Mouse (Mus musculus): Measurements from ENCODE around the gene Ccr1l1. TPM values are rescaled to one million over a fixed set of nuclear protein-coding genes. Genes with fewer than 3 reads are reported as not detected.

Gene Ccr1l1
- polyA plus RNA-seq, 1 experiment = 0.06 TPM

GRCm38 (mm10) chr9:123935346-123935745 is 42.9 kb downstream of the Ccr1l1 start:
- no peak for DNase-seq
- Histone ChIP-seq H3K4me3 (ENCODE audit: insufficient read depth, low read depth, low read length) (no peak overlapping the region), H3K27ac (ENCODE audit: insufficient read depth, low read depth, low read length) (no peak overlapping the region), H3K4me1 (ENCODE audit: control insufficient read depth, insufficient read depth, low read length) (no peaks in the 10 kb centered on the region; the same call in 1 of the 2 replicates), H3K27me3 (replicated peaks; ENCODE audit: control insufficient read depth, insufficient read depth, low read length) (no peaks in the 10 kb centered on the region), H3K36me3 (ENCODE audit: control insufficient read depth, insufficient read depth, low read length) (no peaks in the 10 kb centered on the region)
- 94% methylated on average over 6 of the region's 6 CpGs for WGBS
- TF ChIP-seq POLR2A (IDR thresholded peaks at IDR 0.05; ENCODE audit: low read depth, low read length) = no peak
- no peak for TF ChIP-seq CTCF (conservative IDR thresholded peaks at IDR 0.05; ENCODE audit: insufficient read depth, insufficient read length, low read depth, low read length)

GRCm38 (mm10) chr9:123933716-123934445 is 44.3 kb downstream of the Ccr1l1 start:
- Histone ChIP-seq H3K4me1 (ENCODE audit: control insufficient read depth, insufficient read depth, low read length) (no peaks in the 10 kb centered on the region; the same call in 1 of the 2 replicates), H3K4me3 (ENCODE audit: insufficient read depth, low read depth, low read length) (no peak overlapping the region), H3K27ac (ENCODE audit: insufficient read depth, low read depth, low read length) (no peak overlapping the region), H3K36me3 (ENCODE audit: control insufficient read depth, insufficient read depth, low read length) (no peaks in the 10 kb centered on the region), H3K27me3 (replicated peaks; ENCODE audit: control insufficient read depth, insufficient read depth, low read length) (no peaks in the 10 kb centered on the region)
- WGBS = 98% methylated on average over 5 of the region's 5 CpGs
- TF ChIP-seq CTCF (conservative IDR thresholded peaks at IDR 0.05; ENCODE audit: insufficient read depth, insufficient read length, low read depth, low read length) (no peak), POLR2A (IDR thresholded peaks at IDR 0.05; ENCODE audit: low read depth, low read length) (no peak)
- no peak for DNase-seq

- no peaks in the 10 kb centered on the region; the same call in 1 of the 2 replicates for H3K4me1 ChIP-seq (ENCODE audit: control insufficient read depth, insufficient read depth, low read length)
- 92% methylated on average over 19 of the region's 19 CpGs for WGBS
- no peak for TF ChIP-seq POLR2A (IDR thresholded peaks at IDR 0.05; ENCODE audit: low read depth, low read length)
- no peak for TF ChIP-seq CTCF (conservative IDR thresholded peaks at IDR 0.05; ENCODE audit: insufficient read depth, insufficient read length, low read depth, low read length)
- H3K27ac ChIP-seq (ENCODE audit: insufficient read depth, low read depth, low read length) = no peak overlapping the region
- no peaks in the 10 kb centered on the region for H3K27me3 ChIP-seq (replicated peaks; ENCODE audit: control insufficient read depth, insufficient read depth, low read length)
- no peak for DNase-seq
- H3K36me3 ChIP-seq (ENCODE audit: control insufficient read depth, insufficient read depth, low read length) = no peaks in the 10 kb centered on the region
- H3K4me3 ChIP-seq (ENCODE audit: insufficient read depth, low read depth, low read length) = no peak overlapping the region
Measured at GRCm38 (mm10) chr9:123932911-123933675, 45.1 kb downstream of the Ccr1l1 start.

GRCm38 (mm10) chr9:123931761-123932700 is 46.2 kb downstream of the Ccr1l1 start:
- no peaks in the 10 kb centered on the region; the same call in 1 of the 2 replicates for H3K4me1 ChIP-seq (ENCODE audit: control insufficient read depth, insufficient read depth, low read length)
- no peaks in the 10 kb centered on the region for H3K27me3 ChIP-seq (replicated peaks; ENCODE audit: control insufficient read depth, insufficient read depth, low read length)
- WGBS = 61% methylated on average over 6 of the region's 6 CpGs
- no peaks in the 10 kb centered on the region for H3K36me3 ChIP-seq (ENCODE audit: control insufficient read depth, insufficient read depth, low read length)
- TF ChIP-seq POLR2A (IDR thresholded peaks at IDR 0.05; ENCODE audit: low read depth, low read length) (no peak), CTCF (conservative IDR thresholded peaks at IDR 0.05; ENCODE audit: insufficient read depth, insufficient read length, low read depth, low read length) (no peak)
- no peak overlapping the region for H3K27ac ChIP-seq (ENCODE audit: insufficient read depth, low read depth, low read length)
- no peak for DNase-seq
- no peak overlapping the region for H3K4me3 ChIP-seq (ENCODE audit: insufficient read depth, low read depth, low read length)

GRCm38 (mm10) chr9:123930926-123931325 is 47.3 kb downstream of the Ccr1l1 start:
- Histone ChIP-seq H3K27ac (ENCODE audit: insufficient read depth, low read depth, low read length) (no peak overlapping the region), H3K4me3 (ENCODE audit: insufficient read depth, low read depth, low read length) (no peak overlapping the region), H3K36me3 (ENCODE audit: control insufficient read depth, insufficient read depth, low read length) (no peaks in the 10 kb centered on the region), H3K4me1 (ENCODE audit: control insufficient read depth, insufficient read depth, low read length) (no peaks in the 10 kb centered on the region; the same call in 1 of the 2 replicates), H3K27me3 (replicated peaks; ENCODE audit: control insufficient read depth, insufficient read depth, low read length) (no peaks in the 10 kb centered on the region)
- DNase-seq = no peak
- TF ChIP-seq POLR2A (IDR thresholded peaks at IDR 0.05; ENCODE audit: low read depth, low read length) (no peak), CTCF (conservative IDR thresholded peaks at IDR 0.05; ENCODE audit: insufficient read depth, insufficient read length, low read depth, low read length) (no peak)
- WGBS = 90% methylated on average over 3 of the region's 3 CpGs

- Histone ChIP-seq H3K27ac (ENCODE audit: insufficient read depth, low read depth, low read length) (no peak overlapping the region), H3K36me3 (ENCODE audit: control insufficient read depth, insufficient read depth, low read length) (no peaks in the 10 kb centered on the region), H3K4me1 (ENCODE audit: control insufficient read depth, insufficient read depth, low read length) (no peaks in the 10 kb centered on the region; the same call in 1 of the 2 replicates), H3K4me3 (ENCODE audit: insufficient read depth, low read depth, low read length) (no peak overlapping the region), H3K27me3 (replicated peaks; ENCODE audit: control insufficient read depth, insufficient read depth, low read length) (no peaks in the 10 kb centered on the region)
- WGBS = 80% methylated on average over 3 of the region's 3 CpGs
- TF ChIP-seq CTCF (conservative IDR thresholded peaks at IDR 0.05; ENCODE audit: insufficient read depth, insufficient read length, low read depth, low read length) = no peak
- no peak for TF ChIP-seq POLR2A (IDR thresholded peaks at IDR 0.05; ENCODE audit: low read depth, low read length)
- DNase-seq = no peak
Measured at GRCm38 (mm10) chr9:123930476-123930875, 47.7 kb downstream of the Ccr1l1 start.

Data from kidney, adult 2 months (tissue).